Mouse (Mus musculus) left cerebral cortex, adult 8-10 months (tissue): Measurements from ENCODE around the gene Gfer. TPM values are rescaled to one million over a fixed set of nuclear protein-coding genes. Genes with fewer than 3 reads are reported as not detected.
"Not testable (repeated sequence)": the region's sequence is repeated elsewhere in the genome, so short reads cannot be mapped to it uniquely, and the experiment has no call there.

Experiments used
- DNase-seq, 2 experiments: peaks; one replicate each; pipeline ENCODE4 v3.0.0; 2022; ENCODE audit warnings: low spot score in 2 of 2
- total RNA-seq, 4 experiments: library from RNA; stranded (reverse); gene quantifications; 2 replicates each; pipeline ENCODE4 v1.2.4; 2022

Gfer gene
- total RNA-seq, 4 experiments from 2014 or later = 17.6 to 19.2 (median 18.0) TPM

- DNase-seq = no peak
Observed at GRCm38 (mm10) chr17:24687599-24687998, 8.4 kb downstream of the Gfer start.

GRCm38 (mm10) chr17:24687146-24687595 is 8.8 kb downstream of the Gfer start:
- no peak for DNase-seq

GRCm38 (mm10) chr17:24686514-24686913 is 9.4 kb downstream of the Gfer start:
- no peak for DNase-seq

GRCm38 (mm10) chr17:24677500-24678080 is 18.4 kb downstream of the Gfer start:
- no peak for DNase-seq

- no peak for DNase-seq
Observed at GRCm38 (mm10) chr17:24676877-24677276, 19.1 kb downstream of the Gfer start.

- no peak for DNase-seq
Observed at GRCm38 (mm10) chr17:24676187-24676586, 19.8 kb downstream of the Gfer start.

GRCm38 (mm10) chr17:24674277-24674676 is 21.7 kb downstream of the Gfer start:
- DNase-seq = no peak

GRCm38 (mm10) chr17:24672141-24672540 is 23.8 kb downstream of the Gfer start:
- DNase-seq = no peak

- no peak for DNase-seq
Observed at GRCm38 (mm10) chr17:24671346-24671745, 24.6 kb downstream of the Gfer start.

GRCm38 (mm10) chr17:24670246-24670844 is 25.6 kb downstream of the Gfer start:
- no peak for DNase-seq

- DNase-seq = peak; percentile 86 to 91
Observed at GRCm38 (mm10) chr17:24669545-24670245, 26.3 kb downstream of the Gfer start, which contains the start of gene Zfp598. Gene Zfp598 (plus strand): TSS chr17:24669687.

GRCm38 (mm10) chr17:24669214-24669544 is 26.8 kb downstream of the Gfer start:
- DNase-seq = not testable (repeated sequence)

GRCm38 (mm10) chr17:24667416-24667815 is 28.5 kb downstream of the Gfer start:
- DNase-seq = no peak

- DNase-seq = not testable (repeated sequence)
Observed at GRCm38 (mm10) chr17:24667011-24667410, 28.9 kb downstream of the Gfer start.

GRCm38 (mm10) chr17:24658017-24658758 is 37.8 kb downstream of the Gfer start, which contains the start of gene Npw:
Gene Npw (minus strand): TSS chr17:24658457.
- DNase-seq = no peak

GRCm38 (mm10) chr17:24654969-24655368 is 41.0 kb downstream of the Gfer start:
- DNase-seq = no peak

- DNase-seq = no peak
Observed at GRCm38 (mm10) chr17:24653967-24654710, 41.8 kb downstream of the Gfer start.

GRCm38 (mm10) chr17:24651835-24652234 is 44.1 kb downstream of the Gfer start:
- DNase-seq = no peak

GRCm38 (mm10) chr17:24650766-24651165 is 45.2 kb downstream of the Gfer start:
- no peak for DNase-seq

GRCm38 (mm10) chr17:24650070-24650616 is 45.8 kb downstream of the Gfer start, which contains the start of gene Slc9a3r2:
Gene Slc9a3r2 (minus strand): TSS chr17:24650327.
- no peak for DNase-seq

- no peak for DNase-seq
Observed at GRCm38 (mm10) chr17:24649581-24650069, 46.3 kb downstream of the Gfer start.
